Mouse (Mus musculus): ENCODE measurements around the gene Brsk1.

Gene Brsk1

GRCm38 (mm10) chr7:4690387-4690786 is at the start of gene Brsk1:
Gene Brsk1, plus strand, starts transcription at chr7:4690604.
- DNase-seq (ENCODE audit: low read depth) = no peak

- no peak for DNase-seq (ENCODE audit: low read depth)
Observed at GRCm38 (mm10) chr7:4641155-4641554, 49.2 kb upstream of the Brsk1 start.

- no peak for DNase-seq (ENCODE audit: low read depth)
Observed at GRCm38 (mm10) chr7:4641956-4642355, 48.4 kb upstream of the Brsk1 start.

- no peak for DNase-seq (ENCODE audit: low read depth)
Observed at GRCm38 (mm10) chr7:4643225-4643624, 47.2 kb upstream of the Brsk1 start.

- DNase-seq (ENCODE audit: low read depth) = no peak
Observed at GRCm38 (mm10) chr7:4646806-4647205, 43.6 kb upstream of the Brsk1 start.

- no peak for DNase-seq (ENCODE audit: low read depth)
Observed at GRCm38 (mm10) chr7:4647291-4647690, 43.1 kb upstream of the Brsk1 start.

- DNase-seq (ENCODE audit: low read depth) = no peak
Observed at GRCm38 (mm10) chr7:4647992-4648391, 42.4 kb upstream of the Brsk1 start.

- DNase-seq (ENCODE audit: low read depth) = no peak
Observed at GRCm38 (mm10) chr7:4651581-4651980, 38.8 kb upstream of the Brsk1 start.

GRCm38 (mm10) chr7:4652726-4653125 is 37.7 kb upstream of the Brsk1 start:
- DNase-seq (ENCODE audit: low read depth) = no peak

GRCm38 (mm10) chr7:4653351-4653750 is 37.1 kb upstream of the Brsk1 start:
- no peak for DNase-seq (ENCODE audit: low read depth)

- DNase-seq (ENCODE audit: low read depth) = no peak
Observed at GRCm38 (mm10) chr7:4653780-4654179, 36.6 kb upstream of the Brsk1 start.

- no peak for DNase-seq (ENCODE audit: low read depth)
Observed at GRCm38 (mm10) chr7:4654221-4654620, 36.2 kb upstream of the Brsk1 start.

- no peak for DNase-seq (ENCODE audit: low read depth)
Observed at GRCm38 (mm10) chr7:4655393-4655792, 35.0 kb upstream of the Brsk1 start.

- DNase-seq (ENCODE audit: low read depth) = no peak
Observed at GRCm38 (mm10) chr7:4655916-4656315, 34.5 kb upstream of the Brsk1 start.

- DNase-seq (ENCODE audit: low read depth) = no peak
Observed at GRCm38 (mm10) chr7:4656818-4657217, 33.6 kb upstream of the Brsk1 start.

GRCm38 (mm10) chr7:4657521-4658127 is 32.8 kb upstream of the Brsk1 start:
- no peak for DNase-seq (ENCODE audit: low read depth)

GRCm38 (mm10) chr7:4658128-4658907 is 32.1 kb upstream of the Brsk1 start:
- DNase-seq (ENCODE audit: low read depth) = no peak

- peak; percentile 95 for DNase-seq (ENCODE audit: low read depth)
Observed at GRCm38 (mm10) chr7:4658912-4659551, 31.4 kb upstream of the Brsk1 start, which contains the start of gene Ppp6r1. Gene Ppp6r1, minus strand, starts transcription at chr7:4659019.

- no peak for DNase-seq (ENCODE audit: low read depth)
Observed at GRCm38 (mm10) chr7:4659911-4660443, 30.4 kb upstream of the Brsk1 start.

GRCm38 (mm10) chr7:4663179-4663578 is 27.2 kb upstream of the Brsk1 start:
- no peak for DNase-seq (ENCODE audit: low read depth)

- DNase-seq (ENCODE audit: low read depth) = no peak
Observed at GRCm38 (mm10) chr7:4663742-4664141, 26.7 kb upstream of the Brsk1 start.

- DNase-seq (ENCODE audit: low read depth) = no peak
Observed at GRCm38 (mm10) chr7:4666871-4667270, 23.5 kb upstream of the Brsk1 start.

GRCm38 (mm10) chr7:4668506-4668905 is 21.9 kb upstream of the Brsk1 start:
- no peak for DNase-seq (ENCODE audit: low read depth)
